Mouse (Mus musculus): ENCODE data around the gene Rnf19b. TPM values are rescaled to one million over a fixed set of nuclear protein-coding genes. Genes with fewer than 3 reads are reported as not detected.

Gene Rnf19b
- polyA plus RNA-seq, 1 experiment from 2014 or later = 35.3 TPM

DNA sequence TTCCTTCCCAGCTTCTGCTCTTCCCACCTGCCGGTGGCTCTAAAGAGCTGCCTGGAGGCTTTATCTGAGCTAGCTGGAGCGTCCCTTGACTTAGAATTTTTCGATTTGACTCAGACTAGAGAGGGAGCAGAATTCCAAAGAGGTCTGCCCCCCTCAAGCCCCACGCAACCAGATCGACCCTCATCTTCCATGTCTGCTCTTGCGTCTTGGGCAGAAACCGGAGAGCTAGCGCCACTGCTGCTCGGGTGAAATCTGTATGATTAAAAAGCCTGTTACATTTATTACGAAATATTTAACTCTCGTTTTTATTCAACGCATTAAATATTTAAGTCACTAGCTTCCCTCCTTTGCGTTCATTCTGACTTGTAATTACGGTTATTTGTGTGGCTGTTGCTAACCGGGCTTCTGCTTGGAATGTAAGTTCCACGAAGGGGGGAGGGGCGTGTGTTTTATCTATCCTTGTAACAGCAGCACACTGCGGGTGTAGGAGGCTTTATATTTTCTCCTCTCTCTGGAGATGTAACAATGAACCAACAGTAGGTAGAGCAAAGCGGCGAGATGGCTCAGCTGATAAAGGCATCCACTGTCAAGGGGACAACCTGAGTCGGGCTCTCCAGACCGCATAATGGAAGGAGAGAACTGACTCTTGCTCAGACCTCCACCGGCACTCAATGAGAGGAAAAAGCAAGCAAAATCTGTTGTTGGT, 8.6 kb upstream of the Rnf19b start:
- H3K4me1 ChIP-seq (ENCODE audit: control insufficient read depth, insufficient read depth, low read length) = peaks cover 10% of the 10 kb centered on the region
- WGBS = 4% methylated on average over 23 of the region's 23 CpGs
- ATAC-seq (ENCODE audit: low FRiP score, low TSS enrichment) (peak; percentile 32; the same call in 1 of the 2 replicates), DNase-seq (peak; percentile 85)
- H3K27ac ChIP-seq (replicated peaks; ENCODE audit: low read depth, low read length) = peak overlapping the region; percentile 88
- no peaks in the 10 kb centered on the region for H3K36me3 ChIP-seq (ENCODE audit: control insufficient read depth, insufficient read depth, low read length)
- H3K4me2 ChIP-seq (ENCODE audit: low read length) = peak overlapping the region; percentile 50
- H3K27me3 ChIP-seq (ENCODE audit: control insufficient read depth, insufficient read depth, low read length) = peaks cover 7% of the 10 kb centered on the region; the same call in 1 of the 2 replicates
- no peaks in the 10 kb centered on the region for H3K9me3 ChIP-seq (ENCODE audit: control insufficient read depth, low read length)
- H3K4me3 ChIP-seq (replicated peaks; ENCODE audit: low read depth, low read length) = peak overlapping the region; percentile 28
- peak overlapping the region; percentile 59 for H3K9ac ChIP-seq (replicated peaks; ENCODE audit: low read length)

DNA sequence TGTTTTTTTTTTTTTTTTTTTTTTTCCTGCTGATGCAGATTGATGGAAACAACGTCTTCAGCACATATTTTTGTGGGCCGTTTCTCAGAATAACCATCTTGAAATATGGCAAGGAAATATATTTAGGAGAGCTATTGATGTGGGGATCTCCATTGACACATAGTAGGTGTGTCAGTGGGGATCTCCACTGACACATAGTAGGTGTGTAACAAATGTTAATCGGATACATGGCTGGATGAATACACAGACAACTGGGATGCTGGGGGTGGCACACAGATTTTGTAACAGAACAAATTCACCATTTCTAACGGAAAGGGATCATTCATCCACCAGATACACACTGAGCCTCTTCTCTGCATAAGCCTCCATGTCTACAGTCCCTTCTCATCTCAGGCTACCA, 7.7 kb upstream of the Rnf19b start:
- Histone ChIP-seq H3K9ac (replicated peaks; ENCODE audit: low read length) (no peak overlapping the region), H3K27me3 (ENCODE audit: control insufficient read depth, insufficient read depth, low read length) (peaks cover 7% of the 10 kb centered on the region; the same call in 1 of the 2 replicates), H3K4me1 (ENCODE audit: control insufficient read depth, insufficient read depth, low read length) (peaks cover 10% of the 10 kb centered on the region), H3K27ac (replicated peaks; ENCODE audit: low read depth, low read length) (peak overlapping the region; percentile 88), H3K4me2 (ENCODE audit: low read length) (peak overlapping the region; percentile 50), H3K9me3 (ENCODE audit: control insufficient read depth, low read length) (no peaks in the 10 kb centered on the region), H3K4me3 (replicated peaks; ENCODE audit: low read depth, low read length) (no peak overlapping the region), H3K36me3 (ENCODE audit: control insufficient read depth, insufficient read depth, low read length) (no peaks in the 10 kb centered on the region)
- 73% methylated on average over 4 of the region's 4 CpGs for WGBS
- DNase-seq (no peak), ATAC-seq (ENCODE audit: low FRiP score, low TSS enrichment) (no peak)

DNA sequence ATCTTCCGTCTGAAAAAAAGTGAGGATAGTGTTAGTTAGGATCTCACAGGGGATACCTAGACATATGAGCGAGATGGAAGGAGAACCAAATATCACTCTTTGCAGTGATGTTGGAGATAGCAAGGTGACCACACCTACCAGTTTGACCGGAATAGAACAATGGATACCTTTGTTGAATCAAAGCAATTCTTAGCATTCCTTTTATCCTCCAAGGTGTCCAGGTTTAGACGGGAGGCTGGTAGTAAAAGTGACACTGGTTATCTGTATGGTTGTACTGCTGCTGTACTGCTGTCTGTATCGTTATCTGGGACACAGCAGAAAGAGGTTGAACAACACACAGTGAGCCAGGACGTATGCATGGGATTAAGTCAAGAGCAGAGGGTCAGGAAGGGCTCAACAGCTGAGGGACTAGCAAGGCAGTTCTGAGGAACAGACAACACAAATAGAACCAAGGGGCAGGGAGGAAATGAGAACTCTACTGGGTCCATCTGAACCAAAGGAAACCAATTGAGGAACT, 7.1 kb upstream of the Rnf19b start:
- no peak for DNase-seq
- H3K9ac ChIP-seq (replicated peaks; ENCODE audit: low read length) = no peak overlapping the region
- no peak overlapping the region for H3K4me3 ChIP-seq (replicated peaks; ENCODE audit: low read depth, low read length)
- H3K27ac ChIP-seq (replicated peaks; ENCODE audit: low read depth, low read length) = no peak overlapping the region
- peaks cover 7% of the 10 kb centered on the region; the same call in 1 of the 2 replicates for H3K27me3 ChIP-seq (ENCODE audit: control insufficient read depth, insufficient read depth, low read length)
- H3K36me3 ChIP-seq (ENCODE audit: control insufficient read depth, insufficient read depth, low read length) = no peaks in the 10 kb centered on the region
- H3K4me2 ChIP-seq (ENCODE audit: low read length) = no peak overlapping the region
- ATAC-seq (ENCODE audit: low FRiP score, low TSS enrichment) = no peak
- no peaks in the 10 kb centered on the region for H3K9me3 ChIP-seq (ENCODE audit: control insufficient read depth, low read length)
- 77% methylated on average over 6 of the region's 6 CpGs for WGBS
- peaks cover 10% of the 10 kb centered on the region for H3K4me1 ChIP-seq (ENCODE audit: control insufficient read depth, insufficient read depth, low read length)

DNA sequence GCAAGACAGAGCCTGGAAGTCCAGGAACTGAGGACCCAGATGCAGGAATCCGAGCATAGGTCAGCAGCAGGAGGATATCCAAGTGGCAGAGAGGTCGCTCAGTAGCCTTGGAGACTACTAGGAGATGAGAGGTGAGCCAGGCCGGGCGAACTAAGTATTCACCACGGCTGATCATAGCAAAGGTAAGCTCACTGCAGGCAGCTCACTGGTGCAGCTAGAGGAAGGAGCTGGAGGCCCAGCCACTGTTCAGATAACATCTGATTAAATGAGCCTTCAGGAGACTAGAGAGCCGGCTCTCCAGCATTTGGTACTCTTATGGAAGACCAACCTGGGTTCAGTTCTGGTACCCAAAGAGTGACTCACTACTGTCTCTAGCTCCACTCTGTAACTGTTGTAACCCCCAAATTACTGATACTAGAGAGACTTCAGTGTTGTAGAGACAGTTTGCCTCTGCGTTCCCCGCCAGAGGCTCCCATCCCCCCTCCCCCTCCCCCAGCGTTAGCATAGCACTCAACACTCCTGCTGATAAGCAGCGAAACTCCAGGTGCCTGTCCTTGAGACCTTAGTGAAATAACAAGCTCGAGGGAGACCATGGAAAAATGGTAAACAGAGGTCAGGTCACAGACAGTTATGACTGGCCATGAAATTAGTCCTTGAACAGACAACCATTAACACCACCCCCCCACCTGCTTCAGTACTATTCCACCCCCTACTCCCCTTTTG, 6.4 kb upstream of the Rnf19b start:
- Histone ChIP-seq H3K27ac (replicated peaks; ENCODE audit: low read depth, low read length) (no peak overlapping the region), H3K27me3 (ENCODE audit: control insufficient read depth, insufficient read depth, low read length) (0 out of 2 replicates have a peak, but pooled peaks cover 5% of the 10 kb centered on the region), H3K9me3 (ENCODE audit: control insufficient read depth, low read length) (no peaks in the 10 kb centered on the region), H3K4me1 (ENCODE audit: control insufficient read depth, insufficient read depth, low read length) (peaks cover 10% of the 10 kb centered on the region), H3K4me3 (replicated peaks; ENCODE audit: low read depth, low read length) (no peak overlapping the region), H3K4me2 (ENCODE audit: low read length) (no peak overlapping the region), H3K9ac (replicated peaks; ENCODE audit: low read length) (no peak overlapping the region), H3K36me3 (ENCODE audit: control insufficient read depth, insufficient read depth, low read length) (no peaks in the 10 kb centered on the region)
- no peak for DNase-seq
- WGBS = 38% methylated on average over 11 of the region's 11 CpGs
- ATAC-seq (ENCODE audit: low FRiP score, low TSS enrichment) = no peak

DNA sequence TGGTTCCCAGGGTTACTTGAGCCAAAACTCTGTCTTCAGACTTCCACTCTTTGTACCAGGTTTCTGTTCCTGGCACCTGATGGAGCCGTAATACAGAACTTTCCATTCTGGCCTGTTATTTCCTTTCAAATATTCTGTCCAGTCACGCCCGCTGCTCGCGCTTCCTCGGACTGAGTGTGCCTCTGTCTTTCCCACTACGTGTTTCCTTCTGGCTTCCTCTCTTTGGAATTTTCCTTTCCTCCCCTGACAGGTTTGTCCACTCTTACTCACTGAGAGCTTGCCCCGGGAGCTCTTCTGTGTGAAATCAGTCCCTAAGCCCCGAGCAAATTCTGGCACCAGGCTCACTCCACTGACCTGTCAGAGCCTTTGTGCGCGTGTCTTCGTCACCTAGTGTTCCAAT, 3.3 kb upstream of the Rnf19b start:
- Histone ChIP-seq H3K4me3 (replicated peaks; ENCODE audit: low read depth, low read length) (no peak overlapping the region), H3K9ac (replicated peaks; ENCODE audit: low read length) (no peak overlapping the region), H3K4me1 (ENCODE audit: control insufficient read depth, insufficient read depth, low read length) (peaks cover 6% of the 10 kb centered on the region), H3K36me3 (ENCODE audit: control insufficient read depth, insufficient read depth, low read length) (no peaks in the 10 kb centered on the region), H3K9me3 (ENCODE audit: control insufficient read depth, low read length) (no peaks in the 10 kb centered on the region), H3K4me2 (ENCODE audit: low read length) (no peak overlapping the region), H3K27ac (replicated peaks; ENCODE audit: low read depth, low read length) (no peak overlapping the region), H3K27me3 (ENCODE audit: control insufficient read depth, insufficient read depth, low read length) (0 out of 2 replicates have a peak, but pooled peaks cover 5% of the 10 kb centered on the region)
- DNase-seq (no peak), ATAC-seq (ENCODE audit: low FRiP score, low TSS enrichment) (no peak)
- 91% methylated on average over 12 of the region's 12 CpGs for WGBS

DNA sequence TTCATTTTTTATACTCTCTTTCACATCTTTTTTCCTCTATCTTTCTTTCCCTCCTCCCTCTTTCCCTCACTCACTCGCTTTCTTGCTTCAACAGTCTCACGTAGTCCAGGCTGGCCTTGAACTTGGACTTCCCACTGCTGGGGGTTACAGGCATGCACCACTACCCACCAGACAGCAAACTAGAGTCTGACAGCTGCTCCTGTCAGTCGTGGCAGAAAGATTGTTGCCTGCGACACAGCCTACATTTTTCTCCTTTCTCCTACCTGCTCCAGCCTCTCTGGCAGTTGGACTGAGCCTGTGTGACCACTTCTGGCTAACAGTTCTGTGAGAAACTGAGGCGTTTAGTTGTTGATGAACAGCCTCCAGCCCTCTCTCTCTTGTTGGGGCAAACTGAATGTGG, 2.5 kb upstream of the Rnf19b start:
- Histone ChIP-seq H3K9me3 (ENCODE audit: control insufficient read depth, low read length) (no peaks in the 10 kb centered on the region), H3K27ac (replicated peaks; ENCODE audit: low read depth, low read length) (no peak overlapping the region), H3K4me2 (ENCODE audit: low read length) (no peak overlapping the region), H3K4me1 (ENCODE audit: control insufficient read depth, insufficient read depth, low read length) (peaks cover 13% of the 10 kb centered on the region), H3K9ac (replicated peaks; ENCODE audit: low read length) (no peak overlapping the region), H3K27me3 (ENCODE audit: control insufficient read depth, insufficient read depth, low read length) (0 out of 2 replicates have a peak, but pooled peaks cover 5% of the 10 kb centered on the region), H3K4me3 (replicated peaks; ENCODE audit: low read depth, low read length) (no peak overlapping the region), H3K36me3 (ENCODE audit: control insufficient read depth, insufficient read depth, low read length) (no peaks in the 10 kb centered on the region)
- WGBS = 90% methylated on average over 5 of the region's 5 CpGs
- DNase-seq (no peak), ATAC-seq (ENCODE audit: low FRiP score, low TSS enrichment) (no peak)

DNA sequence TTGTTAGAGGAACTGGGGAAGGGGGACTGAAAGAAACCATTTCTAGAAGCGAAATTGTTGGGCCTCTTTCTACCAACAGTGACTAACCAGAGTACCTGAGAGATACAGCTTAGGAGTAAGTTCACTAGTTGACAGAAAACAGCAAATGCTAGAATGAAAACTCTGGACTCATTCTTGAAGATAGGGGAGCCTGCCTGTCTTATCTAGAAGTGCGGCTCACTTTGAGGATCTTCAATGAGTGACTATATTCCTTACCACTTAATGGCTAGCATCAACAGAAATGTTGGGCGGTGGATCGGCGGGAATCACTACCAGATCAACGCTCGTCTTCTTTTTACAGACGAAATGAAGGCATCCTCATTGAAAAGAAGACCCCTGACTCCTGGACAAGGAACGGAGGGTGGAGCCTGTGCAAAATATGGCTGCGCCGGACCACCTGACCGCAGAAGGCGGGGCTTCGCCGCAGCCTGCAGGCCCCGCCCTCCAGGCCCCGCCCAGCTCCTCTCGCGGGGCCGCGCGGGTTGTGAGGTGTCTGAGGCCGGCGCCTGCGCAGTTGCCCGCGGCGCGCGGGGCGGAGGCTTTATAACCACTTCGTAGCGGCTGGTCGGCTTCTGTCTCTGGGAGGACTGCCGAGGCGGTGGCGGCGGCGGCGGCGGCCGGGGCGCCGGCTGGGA, 401 bp upstream of the Rnf19b start:
- H3K4me2 ChIP-seq (ENCODE audit: low read length) = peak overlapping the region; percentile 96
- H3K9ac ChIP-seq (replicated peaks; ENCODE audit: low read length) = peak overlapping the region; percentile 94
- peak overlapping the region; percentile 95 for H3K27ac ChIP-seq (replicated peaks; ENCODE audit: low read depth, low read length)
- DNase-seq (peak; percentile 100), ATAC-seq (ENCODE audit: low FRiP score, low TSS enrichment) (peak; percentile 94)
- H3K4me3 ChIP-seq (replicated peaks; ENCODE audit: low read depth, low read length) = peak overlapping the region; percentile 66
- peaks cover 24% of the 10 kb centered on the region for H3K4me1 ChIP-seq (ENCODE audit: control insufficient read depth, insufficient read depth, low read length)
- 3% methylated on average over 44 of the region's 44 CpGs for WGBS
- H3K9me3 ChIP-seq (ENCODE audit: control insufficient read depth, low read length) = no peaks in the 10 kb centered on the region
- H3K27me3 ChIP-seq (ENCODE audit: control insufficient read depth, insufficient read depth, low read length) = no peaks in the 10 kb centered on the region
- H3K36me3 ChIP-seq (ENCODE audit: control insufficient read depth, insufficient read depth, low read length) = no peaks in the 10 kb centered on the region

DNA sequence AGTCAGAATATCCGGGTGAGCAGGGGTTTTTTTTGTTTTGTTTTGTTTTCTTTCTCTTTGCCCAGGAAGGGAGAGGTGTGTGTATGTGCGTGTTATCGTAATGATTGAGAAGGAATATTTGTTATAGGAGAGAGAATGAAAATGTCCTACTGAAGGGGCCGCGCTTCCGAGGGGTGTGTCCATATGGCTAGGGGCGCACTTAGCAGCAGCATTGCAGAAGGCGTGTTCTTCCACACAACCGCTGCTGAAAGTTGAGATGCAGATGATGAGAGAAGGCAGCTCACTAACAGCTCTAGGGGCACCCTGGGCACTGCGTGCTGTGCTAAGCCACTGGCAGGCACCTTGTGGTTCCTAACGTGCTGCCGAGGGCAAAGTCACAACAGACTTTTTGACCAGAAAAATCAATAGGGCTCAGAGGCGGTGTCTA, 1.1 kb downstream of the Rnf19b start:
- DNase-seq (peak; percentile 65), ATAC-seq (ENCODE audit: low FRiP score, low TSS enrichment) (no peak)
- peaks cover 24% of the 10 kb centered on the region for H3K4me1 ChIP-seq (ENCODE audit: control insufficient read depth, insufficient read depth, low read length)
- no peaks in the 10 kb centered on the region for H3K36me3 ChIP-seq (ENCODE audit: control insufficient read depth, insufficient read depth, low read length)
- H3K9ac ChIP-seq (replicated peaks; ENCODE audit: low read length) = peak overlapping the region; percentile 94
- H3K27ac ChIP-seq (replicated peaks; ENCODE audit: low read depth, low read length) = peak overlapping the region; percentile 95
- peak overlapping the region; percentile 66 for H3K4me3 ChIP-seq (replicated peaks; ENCODE audit: low read depth, low read length)
- H3K27me3 ChIP-seq (ENCODE audit: control insufficient read depth, insufficient read depth, low read length) = no peaks in the 10 kb centered on the region
- peak overlapping the region; percentile 96 for H3K4me2 ChIP-seq (ENCODE audit: low read length)
- WGBS = 3% methylated on average over 13 of the region's 13 CpGs
- H3K9me3 ChIP-seq (ENCODE audit: control insufficient read depth, low read length) = no peaks in the 10 kb centered on the region

Measured in midbrain, embryonic 14.5 days (tissue).